Mouse (Mus musculus): ENCODE results near the gene Atp6v0d1. TPM values are rescaled to one million over a fixed set of nuclear protein-coding genes. Genes with fewer than 3 reads are reported as not detected.
A peak's percentile ranks its signal among the peaks of the same experiment; 100 is the strongest.
"Not testable (repeated sequence)": the region's sequence is repeated elsewhere in the genome, so short reads cannot be mapped to it uniquely, and the experiment has no call there.

Atp6v0d1 gene
- polyA plus RNA-seq, 1 experiment from 2014 or later: 104 TPM

DNA sequence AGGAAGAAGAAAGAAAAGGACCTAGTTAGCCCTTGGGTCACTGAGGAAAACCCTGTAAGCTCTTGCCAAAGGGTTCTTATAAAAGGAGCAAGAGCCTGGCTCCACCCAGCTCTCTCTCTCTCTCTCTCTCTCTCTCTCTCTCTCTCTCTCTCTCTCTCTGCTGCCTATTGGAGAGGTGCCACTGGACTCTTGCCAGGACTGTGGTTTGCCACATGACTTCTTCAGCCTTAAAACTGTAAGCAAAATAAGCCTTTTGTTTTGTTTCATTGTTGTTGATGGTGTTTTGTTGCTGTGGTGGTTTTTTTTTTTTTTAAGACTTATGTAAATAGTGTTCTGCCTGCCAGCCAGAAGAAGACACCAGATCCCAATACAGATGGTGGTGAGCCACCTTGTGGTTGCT lies 7.6 kb upstream of the Atp6v0d1 start:
- no peaks in the 10 kb centered on the region for H3K9me3 ChIP-seq (replicated peaks)
- no peaks in the 10 kb centered on the region for H3K27me3 ChIP-seq
- H3K4me3 ChIP-seq (replicated peaks): no peak overlapping the region
- ATAC-seq (ENCODE audit: insufficient number of reproducible peaks, low FRiP score, low TSS enrichment, low read depth): no peak
- no peaks in the 10 kb centered on the region for H3K36me3 ChIP-seq
- H3K4me1 ChIP-seq: 0 out of 2 replicates have a peak, but pooled peaks cover 3% of the 10 kb centered on the region
- no peak overlapping the region for H3K4me2 ChIP-seq (replicated peaks)
- H3K27ac ChIP-seq (replicated peaks): no peak overlapping the region
- H3K9ac ChIP-seq: no peak overlapping the region

GRCm38 (mm10) chr8:105571810-105572209 lies 6.0 kb upstream of the Atp6v0d1 start:
- Histone ChIP-seq H3K9me3 (replicated peaks) (no peaks in the 10 kb centered on the region), H3K9ac (no peak overlapping the region), H3K4me1 (peaks cover 8% of the 10 kb centered on the region), H3K4me2 (replicated peaks) (no peak overlapping the region), H3K4me3 (replicated peaks) (no peak overlapping the region), H3K27ac (replicated peaks) (no peak overlapping the region), H3K36me3 (no peaks in the 10 kb centered on the region), H3K27me3 (no peaks in the 10 kb centered on the region)
- no peak for ATAC-seq (ENCODE audit: insufficient number of reproducible peaks, low FRiP score, low TSS enrichment, low read depth)
- WGBS: 86% methylated on average over 9 of the region's 9 CpGs

DNA sequence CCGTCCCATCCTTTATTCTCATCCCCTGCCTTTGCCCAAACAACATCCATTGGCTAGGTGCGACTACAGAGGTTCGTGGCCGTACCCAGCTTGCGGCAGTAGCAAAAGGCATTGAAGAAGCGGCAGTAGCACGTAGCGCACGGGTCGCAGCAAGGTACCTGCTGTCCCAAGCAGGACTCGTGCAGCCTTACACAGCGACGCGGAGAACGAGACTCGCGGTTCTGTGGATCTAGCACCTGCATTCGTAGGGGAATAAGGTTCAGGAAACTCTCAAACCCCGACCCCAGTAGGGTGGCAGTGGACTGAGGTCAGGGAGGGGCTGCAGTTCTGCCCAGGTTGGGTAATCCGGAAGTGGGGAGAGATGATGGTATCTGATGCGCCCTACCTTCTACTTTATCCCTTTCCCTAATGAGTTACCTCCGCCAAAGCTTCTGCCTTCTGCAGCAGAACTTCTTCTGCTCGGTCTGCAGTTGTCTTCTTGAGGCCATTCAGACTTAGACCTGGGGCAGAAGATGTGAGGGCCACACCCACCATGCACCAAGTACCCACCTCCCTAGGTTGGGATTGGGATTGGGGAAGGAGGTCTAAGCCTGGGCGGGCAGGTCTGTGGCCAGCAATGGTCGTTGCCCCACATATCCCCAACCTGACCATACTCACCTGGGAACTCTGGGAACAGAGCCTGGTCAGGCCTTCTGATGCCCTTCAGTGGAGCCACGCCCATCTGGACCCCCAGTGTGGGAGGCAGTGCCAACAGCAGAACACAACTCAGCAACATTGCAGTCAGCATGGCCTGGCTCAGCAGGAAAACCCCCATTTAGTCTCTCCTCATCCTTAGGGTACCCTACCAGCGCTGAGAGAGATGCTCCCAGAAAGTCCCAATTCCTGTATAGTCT lies 1.1 kb upstream of the Atp6v0d1 start:
- 23% methylated on average over 27 of the region's 27 CpGs for WGBS
- no peaks in the 10 kb centered on the region; the same call in 1 of the 2 replicates for H3K36me3 ChIP-seq
- no peak overlapping the region for H3K27ac ChIP-seq (replicated peaks)
- H3K4me3 ChIP-seq (replicated peaks): peak overlapping the region; percentile 91
- H3K4me2 ChIP-seq (replicated peaks): peak overlapping the region; percentile 83
- ATAC-seq (ENCODE audit: insufficient number of reproducible peaks, low FRiP score, low TSS enrichment, low read depth): no peak
- H3K4me1 ChIP-seq: peaks cover 29% of the 10 kb centered on the region
- peak overlapping the region; percentile 40 for H3K9ac ChIP-seq
- H3K27me3 ChIP-seq: no peaks in the 10 kb centered on the region
- H3K9me3 ChIP-seq (replicated peaks): no peaks in the 10 kb centered on the region

DNA sequence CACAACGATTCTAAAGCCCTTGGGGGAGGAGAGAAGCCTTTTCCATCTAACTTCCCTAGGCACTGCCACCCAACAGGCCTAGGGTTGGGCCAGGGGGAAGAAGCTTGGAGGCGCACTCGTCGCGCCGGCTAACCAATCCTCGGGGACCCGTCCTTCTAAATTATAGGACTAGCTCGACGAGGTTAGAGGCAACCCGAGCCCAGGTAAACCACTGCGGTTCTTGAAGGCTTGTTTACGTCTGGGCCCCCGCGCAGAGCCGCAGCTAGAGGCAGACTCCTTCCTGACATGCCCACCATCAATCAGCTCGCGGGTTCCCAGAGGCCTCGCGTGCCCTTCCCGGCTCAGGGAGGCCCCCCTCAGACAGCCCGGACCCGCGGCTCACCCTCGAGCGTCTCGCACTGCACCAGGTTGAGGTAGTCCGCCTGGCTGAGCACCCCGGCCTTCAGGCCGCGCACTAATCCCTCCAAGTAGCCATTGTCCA lies 406 bp downstream of the Atp6v0d1 start:
- H3K36me3 ChIP-seq: no peaks in the 10 kb centered on the region; the same call in 1 of the 2 replicates
- H3K27ac ChIP-seq (replicated peaks): peak overlapping the region; percentile 84
- peaks cover 29% of the 10 kb centered on the region for H3K4me1 ChIP-seq
- peak overlapping the region; percentile 83 for H3K4me2 ChIP-seq (replicated peaks)
- H3K9me3 ChIP-seq (replicated peaks): no peaks in the 10 kb centered on the region
- peak overlapping the region; percentile 91 for H3K4me3 ChIP-seq (replicated peaks)
- under 1% methylated on average over 31 of the region's 31 CpGs for WGBS
- ATAC-seq (ENCODE audit: insufficient number of reproducible peaks, low FRiP score, low TSS enrichment, low read depth): peak; percentile 48
- H3K9ac ChIP-seq: peak overlapping the region; percentile 84
- no peaks in the 10 kb centered on the region for H3K27me3 ChIP-seq

- H3K36me3 ChIP-seq; ATAC-seq (ENCODE audit: insufficient number of reproducible peaks, low FRiP score, low TSS enrichment, low read depth); H3K27me3 ChIP-seq; H3K9me3 ChIP-seq (replicated peaks): not testable (repeated sequence)
- H3K27ac ChIP-seq (replicated peaks): peak overlapping the region; percentile 84
- peak overlapping the region; percentile 83 for H3K4me2 ChIP-seq (replicated peaks)
- peak overlapping the region; percentile 84; the same call in 1 of the 2 replicates for H3K9ac ChIP-seq
- H3K4me3 ChIP-seq (replicated peaks): peak overlapping the region; percentile 91
- 84% methylated on average over 9 of the region's 9 CpGs for WGBS
- peaks cover 29% of the 10 kb centered on the region for H3K4me1 ChIP-seq
Measured at GRCm38 (mm10) chr8:105564573-105565229, 1.1 kb downstream of the Atp6v0d1 start.

- no peak overlapping the region for H3K4me2 ChIP-seq (replicated peaks)
- H3K36me3 ChIP-seq: no peaks in the 10 kb centered on the region; the same call in 1 of the 2 replicates
- no peak overlapping the region for H3K4me3 ChIP-seq (replicated peaks)
- 100% methylated on average over 1 of the region's 1 CpGs for WGBS
- H3K9me3 ChIP-seq (replicated peaks): no peaks in the 10 kb centered on the region
- H3K9ac ChIP-seq: no peak overlapping the region
- no peak overlapping the region for H3K27ac ChIP-seq (replicated peaks)
- H3K27me3 ChIP-seq: no peaks in the 10 kb centered on the region
- no peak for ATAC-seq (ENCODE audit: insufficient number of reproducible peaks, low FRiP score, low TSS enrichment, low read depth)
- H3K4me1 ChIP-seq: peaks cover 29% of the 10 kb centered on the region
Measured at GRCm38 (mm10) chr8:105563871-105564270, 2.0 kb downstream of the Atp6v0d1 start.

- no peaks in the 10 kb centered on the region for H3K27me3 ChIP-seq
- no peak overlapping the region for H3K27ac ChIP-seq (replicated peaks)
- no peaks in the 10 kb centered on the region for H3K9me3 ChIP-seq (replicated peaks)
- WGBS: 83% methylated on average over 3 of the region's 3 CpGs
- no peak overlapping the region for H3K4me3 ChIP-seq (replicated peaks)
- no peak overlapping the region for H3K9ac ChIP-seq
- H3K4me2 ChIP-seq (replicated peaks): no peak overlapping the region
- no peak for ATAC-seq (ENCODE audit: insufficient number of reproducible peaks, low FRiP score, low TSS enrichment, low read depth)
- H3K36me3 ChIP-seq: no peaks in the 10 kb centered on the region; the same call in 1 of the 2 replicates
- H3K4me1 ChIP-seq: peaks cover 29% of the 10 kb centered on the region
Measured at GRCm38 (mm10) chr8:105562863-105563262, 3.0 kb downstream of the Atp6v0d1 start.

GRCm38 (mm10) chr8:105555230-105555629 lies 10.6 kb downstream of the Atp6v0d1 start:
- WGBS: 83% methylated on average over 3 of the region's 3 CpGs
- no peaks in the 10 kb centered on the region for H3K4me1 ChIP-seq
- ATAC-seq (ENCODE audit: insufficient number of reproducible peaks, low FRiP score, low TSS enrichment, low read depth): no peak
- no peak overlapping the region for H3K9ac ChIP-seq
- H3K9me3 ChIP-seq (replicated peaks): no peaks in the 10 kb centered on the region
- H3K27me3 ChIP-seq: no peaks in the 10 kb centered on the region
- H3K27ac ChIP-seq (replicated peaks): no peak overlapping the region
- no peaks in the 10 kb centered on the region for H3K36me3 ChIP-seq
- no peak overlapping the region for H3K4me2 ChIP-seq (replicated peaks)
- no peak overlapping the region for H3K4me3 ChIP-seq (replicated peaks)

DNA sequence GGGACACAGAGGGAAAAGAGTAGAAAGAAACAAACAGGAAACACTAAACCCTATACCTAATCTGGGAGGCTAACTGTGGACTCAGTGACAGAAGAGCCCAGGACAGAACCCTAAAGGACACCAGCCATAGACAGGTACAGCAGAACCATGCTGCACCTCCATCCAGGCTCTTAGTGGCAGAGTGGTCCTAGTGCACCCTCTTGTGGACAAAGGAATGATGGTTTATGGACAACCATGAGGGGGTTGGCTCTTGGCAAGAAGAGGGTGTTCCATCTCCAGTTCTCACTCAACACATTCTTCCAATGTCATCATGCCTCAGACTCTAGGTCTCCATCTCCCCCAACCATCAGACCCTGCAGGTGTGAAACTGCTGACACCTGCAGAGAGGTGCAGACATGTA lies 11.8 kb downstream of the Atp6v0d1 start:
- H3K36me3 ChIP-seq: no peaks in the 10 kb centered on the region
- H3K4me1 ChIP-seq: no peaks in the 10 kb centered on the region
- H3K9me3 ChIP-seq (replicated peaks): no peaks in the 10 kb centered on the region
- H3K9ac ChIP-seq: no peak overlapping the region
- 0 out of 2 replicates have a peak, but pooled peaks have one; percentile 77 for ATAC-seq (ENCODE audit: insufficient number of reproducible peaks, low FRiP score, low TSS enrichment, low read depth)
- H3K27ac ChIP-seq (replicated peaks): no peak overlapping the region
- no peaks in the 10 kb centered on the region for H3K27me3 ChIP-seq
- no peak overlapping the region for H3K4me3 ChIP-seq (replicated peaks)
- H3K4me2 ChIP-seq (replicated peaks): no peak overlapping the region

- ATAC-seq (ENCODE audit: insufficient number of reproducible peaks, low FRiP score, low TSS enrichment, low read depth): no peak
- H3K27ac ChIP-seq (replicated peaks): no peak overlapping the region
- no peaks in the 10 kb centered on the region for H3K4me1 ChIP-seq
- no peak overlapping the region for H3K4me3 ChIP-seq (replicated peaks)
- H3K36me3 ChIP-seq: no peaks in the 10 kb centered on the region
- H3K9ac ChIP-seq: no peak overlapping the region
- H3K4me2 ChIP-seq (replicated peaks): no peak overlapping the region
- no peaks in the 10 kb centered on the region for H3K9me3 ChIP-seq (replicated peaks)
- H3K27me3 ChIP-seq: no peaks in the 10 kb centered on the region
- 85% methylated on average over 1 of the region's 1 CpGs for WGBS
Measured at GRCm38 (mm10) chr8:105552824-105553223, 13.0 kb downstream of the Atp6v0d1 start.

- no peaks in the 10 kb centered on the region for H3K27me3 ChIP-seq
- no peaks in the 10 kb centered on the region for H3K36me3 ChIP-seq
- 78% methylated on average over 2 of the region's 2 CpGs for WGBS
Measured at GRCm38 (mm10) chr8:105552032-105552431, 13.8 kb downstream of the Atp6v0d1 start.

More at GRCm38 (mm10) chr8:105552032-105552431, 13.8 kb downstream of the Atp6v0d1 start:
- Histone ChIP-seq H3K4me3 (replicated peaks) (no peak overlapping the region), H3K27ac (replicated peaks) (no peak overlapping the region), H3K9me3 (replicated peaks) (no peaks in the 10 kb centered on the region), H3K9ac (no peak overlapping the region), H3K4me1 (peaks cover 3% of the 10 kb centered on the region; the same call in 1 of the 2 replicates), H3K4me2 (replicated peaks) (no peak overlapping the region)
- no peak for ATAC-seq (ENCODE audit: insufficient number of reproducible peaks, low FRiP score, low TSS enrichment, low read depth)
